Mouse (Mus musculus) monocyte, adult 5-6 weeks (primary cell): ENCODE measurements around the gene Olfr61. TPM values are rescaled to one million over a fixed set of nuclear protein-coding genes. Genes with fewer than 3 reads are reported as not detected.
"Not testable (repeated sequence)": the region's sequence is repeated elsewhere in the genome, so short reads cannot be mapped to it uniquely, and the experiment has no call there.

ENCODE experiments used
- ATAC-seq: fragments of 153-309, 156-312 bp; replicated peaks from 2 replicates; pipeline ENCODE4 v1.8.0; 2017; ENCODE audit warnings: mild to moderate bottlenecking; ENCODE audit not compliant: low TSS enrichment, insufficient number of reproducible peaks, severe bottlenecking, poor library complexity, low FRiP score
- total RNA-seq: library from RNA; stranded (forward); fragments of 200-1000, 200-491, 200-594 nt; gene quantifications from 3 replicates; pipeline ENCODE4 v1.2.3, GENCODE M21; 2017

Olfr61 gene
- not detected in 3 replicates for total RNA-seq

DNA sequence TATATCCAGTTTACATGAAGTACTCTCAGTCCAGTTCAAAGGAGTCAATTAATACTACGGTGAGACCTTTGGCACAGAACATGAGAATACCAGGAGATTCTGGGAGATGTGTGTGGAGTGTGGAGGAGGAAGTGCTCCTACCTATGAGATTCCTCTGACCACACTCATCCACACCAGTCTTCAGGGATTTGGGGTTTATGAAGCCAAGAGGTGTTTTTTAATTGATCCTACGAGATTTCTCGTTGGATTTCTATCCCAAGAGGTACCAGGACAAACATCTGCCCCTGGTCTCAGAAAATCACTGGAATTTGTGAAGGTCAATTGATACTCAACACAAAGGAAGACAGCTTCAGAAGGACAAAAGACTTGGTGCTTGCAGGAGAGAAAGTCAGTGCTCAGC, at the start of gene Olfr61:
Gene Olfr61 (plus strand): TSS at position 301 of the 400 bp plus-strand sequence.
- ATAC-seq: not testable (repeated sequence)

DNA sequence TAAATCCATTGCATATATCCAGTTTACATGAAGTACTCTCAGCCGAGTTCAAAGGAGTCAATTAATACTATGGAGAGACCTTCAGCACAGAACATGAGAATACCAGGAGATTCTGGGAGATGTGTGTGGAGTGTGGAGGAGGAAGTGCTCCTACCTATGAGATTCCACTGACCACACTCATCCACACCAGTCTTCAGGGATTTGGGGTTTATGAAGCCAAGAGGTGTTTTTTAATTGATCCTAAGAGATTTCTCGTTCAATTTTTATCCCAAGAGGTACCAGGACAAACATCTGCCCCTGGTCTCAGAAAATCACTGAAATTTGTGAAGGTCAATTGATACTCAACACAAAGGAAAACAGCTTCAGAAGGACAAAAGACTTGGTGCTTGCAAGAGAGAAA, 27.8 kb upstream of the Olfr61 start, which contains the start of gene Olfr46:
Gene Olfr46 (plus strand): TSS at position 301 of the 400 bp plus-strand sequence.
- ATAC-seq: not testable (repeated sequence)

DNA sequence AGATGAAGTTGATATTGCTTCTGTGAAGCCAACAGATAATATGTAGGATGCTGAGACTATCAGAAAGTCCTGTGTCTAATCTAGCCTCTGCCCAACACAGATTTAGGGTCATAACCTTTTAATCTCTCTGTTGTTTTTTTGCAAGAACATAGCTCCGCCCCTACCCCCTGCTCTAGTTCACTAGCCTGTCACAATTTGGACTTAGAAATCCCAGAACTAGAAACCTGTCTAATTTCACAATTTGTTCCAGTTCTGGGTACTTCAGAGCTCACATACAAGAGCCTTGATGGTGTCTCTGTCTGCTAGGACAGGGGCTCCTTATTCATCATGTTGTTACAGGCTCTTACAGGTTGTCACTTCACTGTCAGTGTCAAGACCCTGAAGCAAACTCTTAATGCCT, 1.8 kb downstream of the Olfr61 start:
- ATAC-seq: no peak

DNA sequence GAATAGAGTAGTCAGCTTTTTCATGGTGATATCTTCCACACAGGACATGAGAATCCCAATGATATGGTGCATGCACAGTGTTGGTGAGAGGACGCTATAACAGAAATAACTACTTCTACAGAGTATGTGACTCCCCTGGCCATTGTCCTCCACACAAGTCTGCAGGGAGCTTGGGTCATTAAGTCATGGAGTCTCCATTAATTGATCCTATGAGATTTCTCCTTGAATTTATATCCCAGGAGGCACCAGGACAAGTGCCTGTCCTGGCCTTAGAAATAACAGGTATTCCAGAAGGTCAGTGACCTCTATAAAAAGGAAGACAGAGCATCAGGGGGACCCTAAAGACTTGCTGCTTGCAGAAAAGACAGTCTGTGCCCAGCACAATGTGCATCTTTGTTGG, 17.4 kb downstream of the Olfr61 start, which contains the start of gene Olfr53:
Gene Olfr53 (plus strand): TSS at position 301 of the 400 bp plus-strand sequence.
- no peak for ATAC-seq

DNA sequence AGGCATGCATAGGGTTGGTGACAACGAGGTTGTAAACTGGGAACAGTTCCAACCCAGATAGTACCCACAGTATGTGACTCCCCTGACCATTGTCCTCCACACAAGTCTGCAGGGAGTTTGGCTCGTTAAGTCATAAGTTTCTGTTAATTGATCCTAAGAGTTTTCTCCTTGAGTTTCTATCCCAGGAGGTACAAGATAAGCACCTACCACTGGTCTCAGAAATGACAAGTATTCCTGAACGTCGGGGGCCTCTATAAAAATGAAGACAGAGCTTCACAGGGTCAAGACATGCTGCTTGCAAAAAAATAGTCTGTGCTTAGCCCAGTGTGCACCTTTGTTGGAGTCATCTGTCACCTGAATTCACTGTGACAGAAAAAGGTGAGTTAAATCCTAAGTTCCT, 30.9 kb downstream of the Olfr61 start, which contains the start of gene Olfr539:
Gene Olfr539 (plus strand): TSS at position 301 of the 400 bp plus-strand sequence.
- ATAC-seq: no peak

DNA sequence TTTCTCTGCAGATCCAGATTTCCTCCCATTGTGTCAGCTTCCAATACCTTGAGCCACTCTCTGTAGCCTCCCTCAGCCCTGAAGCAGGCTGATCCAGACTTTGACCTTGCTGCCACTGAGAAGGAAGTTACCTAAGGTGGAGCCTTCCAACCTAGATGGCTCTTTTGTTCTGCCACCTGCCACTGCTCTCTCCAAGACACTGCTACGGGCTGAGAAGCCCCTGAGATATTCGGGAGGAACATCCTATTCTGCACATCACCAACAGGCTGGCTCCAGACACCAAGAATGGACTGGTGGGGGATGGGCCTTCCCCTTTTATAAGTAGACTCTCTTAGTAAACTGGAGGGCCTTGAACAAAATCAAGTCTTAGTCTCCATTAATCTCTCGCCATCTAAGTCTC, 41.9 kb downstream of the Olfr61 start:
- ATAC-seq: not testable (repeated sequence)

DNA sequence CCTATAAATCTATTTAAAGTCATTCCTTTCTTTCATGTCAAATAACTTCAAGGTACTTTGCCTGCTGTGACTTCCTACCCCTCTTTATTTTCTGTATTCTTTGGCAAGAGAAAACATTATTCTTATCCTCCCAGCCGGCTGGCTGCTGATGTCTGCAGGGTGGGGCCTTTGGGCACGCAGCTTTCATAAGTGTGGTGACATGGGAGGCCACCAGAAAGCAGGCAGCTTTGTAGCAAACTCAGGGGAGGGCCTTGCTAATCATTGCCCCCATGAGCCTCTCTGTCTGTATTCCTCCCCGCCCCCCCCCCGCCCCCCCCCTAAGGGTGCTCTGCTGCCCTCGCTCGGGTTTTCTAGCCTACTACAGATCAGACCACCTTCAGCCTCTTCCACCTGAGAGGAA, 47.1 kb downstream of the Olfr61 start:
- ATAC-seq: no peak

DNA sequence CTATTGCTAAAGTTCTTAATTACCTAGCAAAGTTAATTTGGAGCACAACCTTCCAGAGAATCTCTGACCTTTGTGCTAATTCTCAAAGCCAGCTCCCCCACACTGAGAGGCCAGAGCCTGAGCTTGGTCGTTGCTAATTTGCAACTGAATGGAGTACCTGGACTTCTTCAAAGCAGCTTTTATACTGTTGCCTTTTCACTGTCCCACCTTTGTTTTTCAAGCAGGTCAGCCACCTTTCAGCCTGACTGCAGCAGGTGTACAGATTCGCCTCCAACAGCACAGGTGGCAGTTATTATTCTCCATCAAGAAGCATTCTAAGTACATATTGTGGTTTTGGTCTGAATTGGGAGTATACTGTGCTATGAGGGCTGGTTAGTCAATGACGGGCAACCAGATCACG, 50.8 kb downstream of the Olfr61 start:
- ATAC-seq: not testable (repeated sequence)

DNA sequence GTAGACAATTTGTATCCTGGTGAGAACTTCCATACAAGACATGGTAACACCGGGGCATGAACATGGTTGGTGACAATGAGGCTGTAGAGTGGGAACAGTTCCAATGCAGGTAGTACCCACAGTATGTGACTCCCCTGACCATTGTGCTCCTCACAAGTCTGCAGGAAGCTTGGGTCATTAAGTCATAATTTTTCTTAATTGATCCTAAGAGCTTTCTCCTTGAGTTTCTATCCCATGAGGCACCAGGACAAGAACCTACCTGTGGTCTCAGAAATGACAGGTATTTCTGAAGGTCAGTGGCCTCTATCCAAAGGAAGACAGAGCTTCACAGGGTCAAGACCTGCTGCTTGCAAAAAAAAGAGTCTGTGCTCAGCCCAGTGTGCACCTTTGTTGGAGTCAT, 52.9 kb downstream of the Olfr61 start, which contains the start of gene Olfr45:
Gene Olfr45 (plus strand): TSS at position 301 of the 400 bp plus-strand sequence.
- ATAC-seq: no peak

Other genes with a start within 250 kb of the Olfr61 start
- 0.10 TPM in 1 of 3 replicates, not detected in the others for gene Olfr531, start 226.1 kb upstream of the Olfr61 start, total RNA-seq
- not detected in 3 replicates for gene Olfr532, start 207.3 kb upstream of the Olfr61 start, total RNA-seq
- not detected in 3 replicates for gene Olfr533, start 165.6 kb upstream of the Olfr61 start, total RNA-seq
- gene Olfr535, start 144.8 kb upstream of the Olfr61 start, total RNA-seq: not detected in 3 replicates
- not detected in 3 replicates for gene Olfr536, start 121.6 kb upstream of the Olfr61 start, total RNA-seq
- gene Olfr538, start 61.1 kb upstream of the Olfr61 start, total RNA-seq: not detected in 3 replicates
- gene Olfr46, start 27.7 kb upstream of the Olfr61 start, total RNA-seq: 0.10 to 0.19 TPM in 2 of 3 replicates, not detected in the other
- not detected in 3 replicates for gene Olfr53, start 17.5 kb downstream of the Olfr61 start, total RNA-seq
- gene Olfr539, start 31.0 kb downstream of the Olfr61 start, total RNA-seq: 0.11 TPM in 1 of 3 replicates, not detected in the others
- gene Olfr45, start 53.0 kb downstream of the Olfr61 start, total RNA-seq: not detected in 3 replicates
- not detected in 3 replicates for gene Olfr541, start 68.3 kb downstream of the Olfr61 start, total RNA-seq
- gene Cyp2e1, start 134.8 kb downstream of the Olfr61 start, total RNA-seq: not detected in 3 replicates
- gene Syce1, start 158.9 kb downstream of the Olfr61 start, total RNA-seq: not detected in 3 replicates
- gene Zfp941, start 193.2 kb downstream of the Olfr61 start, total RNA-seq: 0.29 TPM in 1 of 3 replicates, not detected in the others
- gene Urah, start 206.0 kb downstream of the Olfr61 start, total RNA-seq: not detected in 3 replicates
- gene Scgb1c1, start 216.6 kb downstream of the Olfr61 start, total RNA-seq: not detected in 3 replicates
- gene Odf3, start 218.8 kb downstream of the Olfr61 start, total RNA-seq: not detected in 3 replicates
- gene Gm45785, start 227.4 kb downstream of the Olfr61 start, total RNA-seq: 0.58 to 9.3 TPM in 2 of 3 replicates, not detected in the other
- gene Ric8a, start 228.0 kb downstream of the Olfr61 start, total RNA-seq: 62.6 to 73.7 TPM (median 72.9 TPM) in 3 replicates
- 21.5 to 28.2 TPM (median 25.0 TPM) in 3 replicates for gene Bet1l, start 228.6 kb downstream of the Olfr61 start, total RNA-seq